Mouse (Mus musculus) hindbrain, embryonic 16.5 days (tissue): ENCODE data around the gene Rab7b. TPM values are rescaled to one million over a fixed set of nuclear protein-coding genes. Genes with fewer than 3 reads are reported as not detected.

ENCODE experiments used
- ATAC-seq: fragments of 200-750 bp; cut with Nextera tagmentation; 2 replicates; pipeline ENCODE4 v1.8.0; 2017; ENCODE audit warnings: moderate TSS enrichment, moderate library complexity
- H3K27ac ChIP-seq: fragments of 300-500 bp; sonication (generic); 2 replicates; pipeline ENCODE4 v1.5.1; 2014; ENCODE audit warnings: low read depth, mild to moderate bottlenecking, control low read depth, low read length, moderate library complexity
- H3K27me3 ChIP-seq: fragments of 300-500 bp; sonication (generic); replicated peaks from 2 replicates; pipeline ENCODE4 v1.6.1; 2014; ENCODE audit warnings: low read length; ENCODE audit not compliant: control insufficient read depth, insufficient read depth
- H3K36me3 ChIP-seq: fragments of 300-500 bp; sonication (generic); 2 replicates; pipeline ENCODE4 v1.6.1; 2014; ENCODE audit warnings: mild to moderate bottlenecking, low read length, moderate library complexity, mixed read lengths; ENCODE audit not compliant: control insufficient read depth, insufficient read depth
- H3K4me1 ChIP-seq: fragments of 300-500 bp; sonication (generic); 2 replicates; pipeline ENCODE4 v1.6.1; 2014; ENCODE audit warnings: low read depth, low read length; ENCODE audit not compliant: control insufficient read depth, insufficient read depth
- H3K4me2 ChIP-seq: fragments of 300-500 bp; sonication (generic); 2 replicates; pipeline ENCODE4 v1.6.1; 2014; ENCODE audit warnings: mild to moderate bottlenecking, low read length, control low read depth, moderate library complexity
- H3K4me3 ChIP-seq: fragments of 300-500 bp; sonication (generic); 2 replicates; pipeline ENCODE4 v1.5.1; 2014; ENCODE audit warnings: mild to moderate bottlenecking, low read length, control low read depth, moderate library complexity
- H3K9ac ChIP-seq: fragments of 300-500 bp; sonication (generic); 2 replicates; pipeline ENCODE4 v1.6.1; 2014; ENCODE audit warnings: low read depth, mild to moderate bottlenecking, control low read depth, low read length, moderate library complexity
- H3K9me3 ChIP-seq: fragments of 300-500 bp; sonication (generic); 2 replicates; pipeline ENCODE4 v1.6.1; 2014; ENCODE audit warnings: mild to moderate bottlenecking, low read length, moderate library complexity; ENCODE audit not compliant: control insufficient read depth
- WGBS: fragments of 180-500 bp; shearing (Covaris S2); extraction: QIAGEN DNeasy Blood & Tissue Kit; methylation state at CpG from one replicate; pipeline ENCODE4 v1.1.7; 2014; 5-methylcytosine and 5-hydroxymethylcytosine counted together
- polyA plus RNA-seq: library from polyadenylated mRNA; unstranded; fragments of >200 nt; fragmentation: Nextera tagmentation; extraction: Ambion mirVana; gene quantifications from 2 replicates; pipeline ENCODE4 v1.2.1, GENCODE M21; 2015

Rab7b gene
- polyA plus RNA-seq = 1.1 and 1.2 TPM in 2 replicates

DNA sequence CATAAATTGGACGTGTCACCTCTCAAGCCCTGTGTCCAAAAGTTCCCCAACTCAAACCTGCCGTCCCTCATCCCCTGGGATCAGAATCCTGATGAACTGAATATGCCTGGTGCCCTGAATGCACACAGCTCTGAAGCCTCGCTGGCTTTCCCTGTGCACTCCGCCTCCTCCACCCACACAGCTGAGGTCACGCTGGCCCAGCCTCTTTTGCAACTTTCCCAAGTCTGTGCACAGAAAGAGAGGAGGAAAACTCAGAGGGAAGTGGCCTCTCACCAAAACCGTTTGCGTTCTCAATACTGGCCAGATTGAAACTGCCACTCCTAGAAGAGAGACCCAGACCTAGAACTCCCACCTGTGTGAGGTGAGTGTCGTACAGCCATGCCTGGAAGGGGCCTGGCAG is at the start of gene Rab7b:
Rab7b (plus strand) TSS at position 221 of the 400 bp plus-strand sequence.
- H3K27ac ChIP-seq = no peak within 1 kb of the TSS
- WGBS = 50% methylated on average over 8 of the region's 8 CpGs
- no peak for ATAC-seq

DNA sequence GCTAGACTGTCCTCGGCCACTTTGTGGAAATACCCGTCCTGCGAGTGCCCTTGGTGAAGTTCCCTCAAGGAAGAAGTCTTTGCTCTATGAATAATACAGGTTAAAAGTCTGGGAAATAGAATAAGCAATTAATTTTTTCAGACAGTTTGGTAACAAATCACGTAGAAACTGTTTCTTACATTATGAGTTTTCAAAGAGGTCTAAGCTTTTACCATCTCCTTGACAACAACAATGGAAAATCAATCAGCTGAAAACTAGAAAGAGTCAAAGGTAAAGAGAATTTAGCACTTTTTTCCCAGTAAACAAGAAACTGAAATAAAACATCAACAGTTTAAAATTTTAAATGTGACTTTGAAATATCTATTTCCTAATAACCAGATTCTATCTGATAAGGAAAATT is 48.4 kb upstream of the Rab7b start:
- Histone ChIP-seq H3K9ac (no peak overlapping the region), H3K27ac (no peak overlapping the region), H3K36me3 (no peaks in the 10 kb centered on the region), H3K4me2 (no peak overlapping the region), H3K4me1 (no peaks in the 10 kb centered on the region), H3K9me3 (no peaks in the 10 kb centered on the region), H3K4me3 (no peak overlapping the region), H3K27me3 (no peaks in the 10 kb centered on the region)
- 76% methylated on average over 4 of the region's 4 CpGs for WGBS
- no peak for ATAC-seq

More for the DNA sequence above, at the start of gene Rab7b:
- Histone ChIP-seq H3K9ac (no peak within 1 kb of the TSS), H3K9me3 (no peaks in the 10 kb centered on the region), H3K4me3 (no peak within 1 kb of the TSS), H3K4me2 (no peak within 1 kb of the TSS), H3K36me3 (no peaks in the 10 kb centered on the region), H3K27me3 (no peaks in the 10 kb centered on the region), H3K4me1 (no peaks in the 10 kb centered on the region)

DNA sequence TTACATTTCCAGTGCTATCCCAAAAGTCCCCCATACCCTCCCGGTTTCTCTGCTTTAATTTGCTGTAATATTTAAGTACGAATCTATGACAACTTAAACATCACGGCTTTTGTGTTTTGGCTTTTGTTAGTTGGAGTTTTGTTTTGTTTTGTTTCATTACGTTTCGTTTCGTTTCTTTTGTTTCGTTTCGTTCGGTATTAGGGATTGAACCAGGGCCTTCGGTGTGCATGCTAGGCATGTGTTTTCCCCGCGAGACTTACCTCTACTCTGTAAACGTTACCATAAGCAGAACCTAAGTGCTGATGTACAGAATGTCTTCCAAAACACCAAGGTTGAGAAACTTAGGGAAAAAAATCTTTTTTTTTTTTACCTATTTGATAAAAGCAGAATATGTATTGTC is 46.9 kb upstream of the Rab7b start:
- no peaks in the 10 kb centered on the region for H3K4me1 ChIP-seq
- H3K27ac ChIP-seq = no peak overlapping the region
- no peaks in the 10 kb centered on the region for H3K9me3 ChIP-seq
- H3K4me2 ChIP-seq = no peak overlapping the region
- ATAC-seq = no peak
- no peak overlapping the region for H3K4me3 ChIP-seq
- 92% methylated on average over 13 of the region's 13 CpGs for WGBS
- no peak overlapping the region for H3K9ac ChIP-seq
- H3K36me3 ChIP-seq = no peaks in the 10 kb centered on the region
- H3K27me3 ChIP-seq = no peaks in the 10 kb centered on the region

DNA sequence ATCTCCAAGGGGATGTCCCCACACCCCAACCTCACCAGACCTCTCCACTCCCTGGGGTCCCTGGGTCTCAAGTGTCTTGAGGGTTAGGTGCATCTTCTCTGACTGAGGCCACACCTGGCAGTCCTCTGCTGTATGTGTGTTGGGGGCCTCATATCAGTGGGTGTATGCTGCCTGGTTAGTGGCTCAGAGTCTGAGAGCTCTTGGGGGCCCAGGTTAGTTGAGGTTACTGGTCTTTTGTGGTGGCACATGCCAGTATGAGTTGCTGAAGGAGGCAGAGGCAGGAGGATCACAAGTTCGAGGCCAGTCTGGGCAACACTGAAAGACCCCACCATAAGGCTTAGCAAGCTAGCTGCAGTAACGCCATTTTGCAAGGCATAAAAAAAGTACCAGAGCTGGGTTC is 46.2 kb upstream of the Rab7b start:
- no peaks in the 10 kb centered on the region for H3K9me3 ChIP-seq
- no peaks in the 10 kb centered on the region for H3K27me3 ChIP-seq
- no peak overlapping the region for H3K27ac ChIP-seq
- H3K4me3 ChIP-seq = no peak overlapping the region
- H3K4me1 ChIP-seq = no peaks in the 10 kb centered on the region
- ATAC-seq = no peak
- H3K36me3 ChIP-seq = no peaks in the 10 kb centered on the region
- no peak overlapping the region for H3K4me2 ChIP-seq
- no peak overlapping the region for H3K9ac ChIP-seq
- 83% methylated on average over 2 of the region's 2 CpGs for WGBS

DNA sequence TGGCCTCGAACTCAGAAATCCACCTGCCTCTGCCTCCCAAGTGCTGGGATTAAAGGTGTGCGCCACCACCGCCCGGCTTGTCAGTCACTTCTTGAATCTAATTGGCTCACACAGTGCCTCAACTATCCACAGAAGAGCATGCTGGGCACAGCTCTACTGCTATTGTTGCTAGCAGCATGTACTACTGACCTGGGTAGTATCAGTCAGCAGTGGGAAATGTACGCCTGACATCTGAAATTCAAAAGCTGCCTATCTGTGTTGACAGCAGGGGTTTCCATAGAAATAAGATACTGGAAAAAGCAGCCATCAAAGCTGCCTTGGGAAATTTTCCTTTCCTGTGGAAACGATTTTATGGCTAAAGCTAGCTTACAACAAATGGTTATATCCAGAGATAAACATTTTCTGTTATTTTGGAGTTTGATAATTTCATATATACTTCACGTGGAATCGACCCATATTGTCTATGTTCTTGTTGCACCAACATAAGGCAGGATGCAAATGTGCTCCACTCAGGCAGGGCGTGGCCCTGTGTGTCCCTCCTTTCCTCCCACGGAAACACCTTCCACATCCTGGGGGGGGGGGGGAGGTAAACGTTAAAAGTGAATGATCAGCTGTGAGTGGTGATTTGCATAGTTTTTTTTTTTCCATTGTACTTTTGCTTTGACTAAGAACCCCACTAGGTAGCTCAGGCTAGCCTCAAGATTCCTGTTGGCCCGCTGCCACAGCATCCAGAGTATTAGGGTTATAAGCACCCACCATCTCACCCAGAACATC is 35.6 kb upstream of the Rab7b start:
- H3K27me3 ChIP-seq = no peaks in the 10 kb centered on the region
- H3K4me2 ChIP-seq = no peak overlapping the region
- H3K4me3 ChIP-seq = no peak overlapping the region
- 68% methylated on average over 12 of the region's 12 CpGs for WGBS
- no peak overlapping the region for H3K27ac ChIP-seq
- H3K4me1 ChIP-seq = 0 out of 2 replicates have a peak, but pooled peaks cover 3% of the 10 kb centered on the region
- ATAC-seq = no peak
- H3K9me3 ChIP-seq = no peaks in the 10 kb centered on the region
- H3K36me3 ChIP-seq = no peaks in the 10 kb centered on the region
- no peak overlapping the region for H3K9ac ChIP-seq

DNA sequence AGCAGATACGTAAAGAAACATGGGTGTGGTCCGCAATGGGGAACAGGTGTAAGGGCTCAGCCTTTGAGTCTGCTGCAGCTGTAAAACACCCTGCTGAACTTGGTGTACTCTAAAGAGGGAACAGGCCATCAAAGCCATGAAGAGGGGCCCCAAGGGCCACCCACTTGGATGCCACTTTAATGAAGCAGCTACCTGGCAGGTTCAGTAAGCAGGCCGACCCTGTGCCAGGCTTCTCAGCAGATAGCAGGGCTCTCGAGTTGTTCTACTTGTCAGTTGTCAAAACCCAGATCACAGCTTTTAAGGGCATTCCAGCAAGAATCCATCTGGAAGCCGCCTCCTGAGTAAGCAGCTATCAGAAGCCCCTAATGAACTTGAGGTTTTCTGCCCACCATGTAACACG is 32.9 kb upstream of the Rab7b start:
- no peak overlapping the region for H3K27ac ChIP-seq
- H3K9ac ChIP-seq = no peak overlapping the region
- 0 out of 2 replicates have a peak, but pooled peaks cover 3% of the 10 kb centered on the region for H3K4me1 ChIP-seq
- H3K9me3 ChIP-seq = no peaks in the 10 kb centered on the region
- no peak for ATAC-seq
- H3K27me3 ChIP-seq = no peaks in the 10 kb centered on the region
- no peaks in the 10 kb centered on the region for H3K36me3 ChIP-seq
- 87% methylated on average over 6 of the region's 6 CpGs for WGBS
- H3K4me3 ChIP-seq = no peak overlapping the region
- no peak overlapping the region for H3K4me2 ChIP-seq

DNA sequence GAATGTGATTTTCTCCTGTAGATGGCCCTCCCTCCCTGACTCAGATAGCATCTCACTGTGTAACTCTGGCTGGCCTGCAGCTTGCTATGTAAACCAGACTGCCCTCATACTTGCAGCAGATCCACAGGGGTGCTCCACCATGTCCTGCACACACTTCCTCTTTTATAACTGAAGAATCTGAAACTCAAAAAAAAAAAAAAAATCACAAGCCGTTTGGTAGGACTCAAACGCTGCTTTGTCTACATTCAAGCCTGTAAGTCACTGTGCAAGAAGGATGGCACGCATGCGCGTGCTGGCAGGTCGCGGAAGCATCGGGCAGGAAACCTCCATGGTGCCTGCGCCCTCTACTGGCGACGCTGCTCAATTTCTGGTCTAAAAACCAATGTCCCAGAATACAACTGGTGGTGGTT is 30.5 kb upstream of the Rab7b start:
- peak; percentile 94 for ATAC-seq
- Histone ChIP-seq H3K27ac (peak overlapping the region; percentile 61), H3K9ac (peak overlapping the region; percentile 39; the same call in 1 of the 2 replicates), H3K4me1 (0 out of 2 replicates have a peak, but pooled peaks cover 3% of the 10 kb centered on the region), H3K4me2 (peak overlapping the region; percentile 51), H3K9me3 (no peaks in the 10 kb centered on the region), H3K4me3 (peak overlapping the region; percentile 19), H3K27me3 (no peaks in the 10 kb centered on the region), H3K36me3 (no peaks in the 10 kb centered on the region)
- under 1% methylated on average over 11 of the region's 11 CpGs for WGBS

DNA sequence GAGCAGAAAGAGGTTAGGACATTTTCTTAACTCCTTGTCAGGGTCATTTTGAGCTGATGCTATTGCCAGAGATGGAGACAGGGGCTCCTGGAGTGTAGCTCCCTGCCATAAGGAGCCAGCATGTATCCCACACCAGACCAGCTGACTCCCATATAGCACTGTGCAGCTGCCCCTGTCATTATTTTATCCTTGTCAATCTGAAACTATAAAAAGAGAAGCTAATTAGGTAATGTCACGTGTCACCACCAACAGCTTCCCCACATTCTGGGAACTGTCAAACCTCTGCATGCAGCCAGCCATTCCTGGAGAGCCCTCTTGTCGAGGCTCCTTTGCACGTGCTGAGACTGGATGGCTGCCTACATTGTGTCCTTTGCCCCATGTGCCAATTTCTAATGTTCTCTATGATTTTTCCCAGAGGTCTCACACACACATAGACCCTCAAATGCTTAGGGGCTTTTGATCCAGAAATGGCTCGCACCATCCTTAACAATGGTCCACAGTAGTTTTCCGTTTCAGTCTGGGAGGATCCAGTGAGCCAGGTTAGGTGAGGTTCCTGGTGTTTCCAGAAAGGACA is 28.9 kb upstream of the Rab7b start:
- Histone ChIP-seq H3K27me3 (no peaks in the 10 kb centered on the region), H3K27ac (no peak overlapping the region), H3K4me2 (no peak overlapping the region), H3K36me3 (no peaks in the 10 kb centered on the region), H3K4me1 (0 out of 2 replicates have a peak, but pooled peaks cover 3% of the 10 kb centered on the region), H3K9ac (no peak overlapping the region), H3K4me3 (no peak overlapping the region), H3K9me3 (no peaks in the 10 kb centered on the region)
- WGBS = 64% methylated on average over 5 of the region's 5 CpGs
- ATAC-seq = no peak

DNA sequence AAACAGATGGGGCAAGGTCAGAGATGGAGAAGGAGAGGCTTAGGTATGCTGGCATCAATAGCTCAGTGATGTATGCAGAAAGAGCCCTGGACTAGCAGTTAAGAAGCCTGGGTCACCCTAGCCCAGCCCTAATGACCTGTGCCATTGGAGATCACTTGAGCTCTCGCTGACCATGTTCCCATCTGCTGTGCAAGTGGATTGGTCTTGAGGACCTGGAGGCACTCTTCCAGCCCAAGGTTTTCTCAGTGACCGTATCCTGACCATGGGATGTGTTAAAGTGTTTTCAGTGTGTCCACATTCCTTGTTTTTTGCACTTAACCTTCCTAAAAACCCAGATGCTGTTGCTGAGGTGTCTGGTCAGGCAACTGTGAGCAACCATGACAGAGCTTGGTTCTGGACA is 28.2 kb upstream of the Rab7b start:
- Histone ChIP-seq H3K27ac (no peak overlapping the region), H3K4me1 (0 out of 2 replicates have a peak, but pooled peaks cover 3% of the 10 kb centered on the region), H3K9ac (no peak overlapping the region), H3K4me3 (no peak overlapping the region), H3K9me3 (no peaks in the 10 kb centered on the region), H3K36me3 (no peaks in the 10 kb centered on the region), H3K4me2 (no peak overlapping the region), H3K27me3 (no peaks in the 10 kb centered on the region)
- 87% methylated on average over 2 of the region's 2 CpGs for whole genome bisulfite sequencing
- ATAC-seq = no peak
